Mouse (Mus musculus) embryonic fibroblast, embryonic 13.5 days (primary cell): ENCODE measurements around the gene Adam12. TPM values are rescaled to one million over a fixed set of nuclear protein-coding genes. Genes with fewer than 3 reads are reported as not detected.
A peak's percentile ranks its signal among the peaks of the same experiment; 100 is the strongest.

ENCODE experiments used
- H3K27ac ChIP-seq: 2 replicates; pipeline ENCODE4 v1.5.1; 2012; ENCODE audit warnings: low read length, control low read depth, inconsistent platforms; ENCODE audit not compliant: insufficient read depth
- H3K4me1 ChIP-seq: 2 replicates; pipeline ENCODE4 v1.6.1; 2011; ENCODE audit warnings: low read length; ENCODE audit not compliant: control insufficient read depth, insufficient read depth
- H3K4me3 ChIP-seq: 2 replicates; pipeline ENCODE4 v1.5.1; 2011; ENCODE audit warnings: mild to moderate bottlenecking, control low read depth, low read length; ENCODE audit not compliant: insufficient read depth
- CTCF ChIP-seq: IDR thresholded peaks from 2 replicates; pipeline ENCODE4 v1.5.1; 2011; ENCODE audit warnings: mild to moderate bottlenecking, control low read depth, low read length, moderate library complexity, borderline replicate concordance; ENCODE audit not compliant: insufficient read depth
- POLR2A ChIP-seq: IDR thresholded peaks from 2 replicates; pipeline ENCODE4 v1.6.1; 2011; ENCODE audit warnings: low read depth, mild to moderate bottlenecking, control low read depth, low read length, moderate library complexity
- polyA plus RNA-seq: library from polyadenylated mRNA; stranded (reverse); fragments of >200 nt; gene quantifications from 2 replicates; pipeline ENCODE4 v1.2.4, GENCODE M21; 2011; ENCODE audit warnings: low read depth; ENCODE audit not compliant: missing spikeins, insufficient read length

Adam12 gene
- polyA plus RNA-seq, 1 experiment, result 104 TPM

DNA sequence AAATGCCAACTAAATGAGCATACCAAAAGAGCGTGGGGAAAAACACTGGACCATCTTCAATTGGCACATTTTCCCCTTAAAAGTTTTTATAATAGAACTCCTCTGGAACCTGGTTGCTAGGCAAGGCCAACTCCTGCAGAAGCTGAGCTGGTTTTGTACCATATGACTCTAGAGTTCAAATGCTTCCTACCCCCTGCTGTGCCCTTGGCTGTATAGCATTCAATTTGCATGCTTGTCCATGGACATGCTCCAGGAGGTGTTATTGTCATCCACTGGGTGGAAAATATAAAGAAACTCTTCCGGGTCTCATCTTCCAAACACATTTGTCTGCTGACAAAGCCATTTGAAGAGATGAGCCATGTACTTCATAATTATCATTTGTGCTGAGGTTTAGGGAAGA lies 68.2 kb downstream of the Adam12 start:
- Histone ChIP-seq H3K4me3 (no peak overlapping the region), H3K4me1 (peaks cover 5% of the 10 kb centered on the region), H3K27ac (no peak overlapping the region)
- no peak for TF ChIP-seq CTCF
- no peak for TF ChIP-seq POLR2A

DNA sequence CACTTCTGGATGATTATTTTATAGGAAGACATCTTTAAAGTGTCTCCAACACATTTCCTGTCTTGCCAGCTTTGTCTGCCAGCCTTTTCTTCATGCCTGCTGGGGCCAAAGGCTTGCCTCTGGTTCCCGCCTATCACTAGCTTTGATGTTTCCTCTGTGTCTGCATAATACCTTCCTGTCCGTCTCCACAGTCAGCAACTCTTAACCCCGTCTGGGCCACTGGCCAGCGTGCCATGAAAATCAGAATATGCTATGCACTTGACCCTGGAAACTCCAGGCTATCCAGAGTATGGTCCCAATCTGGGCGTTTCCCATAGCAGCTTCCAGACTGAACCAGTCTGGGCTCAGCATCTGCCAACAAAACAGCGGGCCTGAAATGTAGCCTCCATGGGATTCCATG lies 69.1 kb downstream of the Adam12 start:
- Histone ChIP-seq H3K4me1 (peaks cover 1% of the 10 kb centered on the region), H3K4me3 (no peak overlapping the region), H3K27ac (no peak overlapping the region)
- TF ChIP-seq CTCF (no peak), POLR2A (no peak)

DNA sequence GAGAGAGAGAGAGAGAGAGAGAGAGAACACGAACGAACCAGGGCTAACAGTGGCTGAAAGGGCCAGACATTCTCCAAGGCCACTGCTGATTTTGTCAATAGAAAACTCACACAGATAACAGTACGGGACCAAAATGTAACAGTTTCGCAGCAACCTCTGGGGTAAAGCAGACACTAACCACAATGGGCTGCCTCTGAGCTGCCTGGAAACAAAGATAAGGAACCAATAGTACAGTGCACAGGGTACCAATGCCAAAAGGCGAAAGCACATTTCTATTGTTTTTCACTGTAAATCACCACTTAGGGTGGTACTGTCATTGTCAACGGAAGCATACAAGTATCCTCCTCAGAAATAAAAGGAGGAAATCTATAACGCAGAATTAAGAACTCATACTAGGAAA lies 72.3 kb downstream of the Adam12 start:
- Histone ChIP-seq H3K27ac (no peak overlapping the region), H3K4me3 (no peak overlapping the region), H3K4me1 (no peaks in the 10 kb centered on the region)
- TF ChIP-seq POLR2A, result no peak
- TF ChIP-seq CTCF, result no peak

DNA sequence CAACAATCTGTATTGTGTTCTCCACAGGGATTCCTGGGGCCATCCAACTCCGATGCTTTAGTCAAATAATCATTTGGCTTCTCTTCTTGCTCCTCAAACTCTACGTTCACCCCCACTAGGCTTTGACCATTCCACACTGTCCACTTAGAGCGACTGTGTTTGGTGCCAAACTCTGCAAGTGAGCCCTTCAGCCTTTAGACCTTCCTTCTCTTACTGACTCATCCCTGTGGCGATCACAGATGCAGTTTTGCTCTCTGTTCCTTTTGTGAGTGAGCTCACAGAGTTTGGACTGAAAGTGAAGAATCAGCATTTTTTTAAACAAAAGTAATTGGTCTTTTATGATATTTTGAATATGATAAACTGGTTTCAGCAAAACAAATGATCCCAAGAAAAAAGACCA lies 80.6 kb downstream of the Adam12 start:
- H3K27ac ChIP-seq, result peak overlapping the region; percentile 9
- H3K4me1 ChIP-seq, result peaks cover 13% of the 10 kb centered on the region
- TF ChIP-seq CTCF (no peak), POLR2A (no peak)
- H3K4me3 ChIP-seq, result no peak overlapping the region

DNA sequence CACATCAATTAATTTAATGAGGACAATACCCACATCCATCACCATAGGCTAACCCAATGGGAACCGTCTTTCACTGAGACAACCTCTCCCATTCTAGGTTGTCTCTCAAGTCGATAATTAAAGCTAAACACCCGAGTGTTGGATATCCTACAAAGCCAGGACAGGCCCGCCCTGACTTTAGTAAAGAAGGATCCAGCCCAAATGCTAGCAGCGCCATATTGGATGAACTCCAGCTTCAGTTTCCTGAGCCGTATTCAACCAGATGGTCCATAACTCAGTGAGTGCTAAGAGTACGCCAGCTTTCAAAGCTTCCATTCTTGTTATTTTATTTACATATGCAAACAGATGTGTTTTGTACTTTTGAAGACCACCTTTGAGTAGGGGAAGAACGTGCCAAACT lies 81.6 kb downstream of the Adam12 start:
- Histone ChIP-seq H3K4me1 (peaks cover 13% of the 10 kb centered on the region), H3K27ac (peak overlapping the region; percentile 85), H3K4me3 (no peak overlapping the region)
- TF ChIP-seq CTCF, result no peak
- no peak for TF ChIP-seq POLR2A

DNA sequence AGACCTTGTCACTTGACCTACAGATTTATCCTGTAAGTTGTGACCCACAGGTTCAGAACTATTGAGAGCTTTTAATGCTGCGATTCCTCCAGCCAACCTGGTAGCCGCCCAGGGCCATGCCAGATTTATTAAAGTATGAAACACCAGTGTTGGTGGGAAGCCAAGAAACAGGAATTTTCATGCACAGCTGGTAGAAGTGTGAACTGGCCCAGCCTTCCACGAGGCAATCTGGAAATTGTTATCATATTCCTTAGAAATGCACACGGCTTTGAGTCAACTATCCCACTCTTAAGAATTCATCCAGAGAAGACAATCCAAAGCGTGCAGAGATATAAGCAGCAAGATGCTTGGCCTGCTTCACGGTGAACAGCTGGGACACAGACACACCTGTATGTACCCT lies 82.6 kb downstream of the Adam12 start:
- H3K27ac ChIP-seq, result peak overlapping the region; percentile 85
- no peak overlapping the region for H3K4me3 ChIP-seq
- H3K4me1 ChIP-seq, result peaks cover 13% of the 10 kb centered on the region
- TF ChIP-seq CTCF (no peak), POLR2A (no peak)

DNA sequence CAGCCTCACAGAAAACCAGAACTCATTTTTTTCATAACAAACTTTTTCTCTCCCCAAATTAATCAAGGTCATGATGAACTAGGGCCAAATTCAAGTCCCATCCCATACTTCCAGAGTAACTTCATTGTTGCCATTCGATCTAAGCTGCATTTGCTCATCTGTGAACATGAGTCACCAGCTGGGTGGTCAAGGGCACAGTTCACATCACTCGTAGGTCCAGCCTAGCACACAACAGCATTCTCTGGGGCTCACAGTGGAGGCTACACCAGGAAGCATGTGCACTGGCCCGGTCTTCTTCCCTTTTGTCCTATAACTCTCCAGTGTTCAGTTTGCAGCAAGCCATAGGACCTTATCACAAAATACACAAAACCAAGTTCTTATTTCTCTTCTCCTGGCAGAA lies 84.4 kb downstream of the Adam12 start:
- Histone ChIP-seq H3K27ac (no peak overlapping the region), H3K4me3 (no peak overlapping the region), H3K4me1 (peaks cover 13% of the 10 kb centered on the region)
- TF ChIP-seq CTCF (no peak), POLR2A (no peak)

DNA sequence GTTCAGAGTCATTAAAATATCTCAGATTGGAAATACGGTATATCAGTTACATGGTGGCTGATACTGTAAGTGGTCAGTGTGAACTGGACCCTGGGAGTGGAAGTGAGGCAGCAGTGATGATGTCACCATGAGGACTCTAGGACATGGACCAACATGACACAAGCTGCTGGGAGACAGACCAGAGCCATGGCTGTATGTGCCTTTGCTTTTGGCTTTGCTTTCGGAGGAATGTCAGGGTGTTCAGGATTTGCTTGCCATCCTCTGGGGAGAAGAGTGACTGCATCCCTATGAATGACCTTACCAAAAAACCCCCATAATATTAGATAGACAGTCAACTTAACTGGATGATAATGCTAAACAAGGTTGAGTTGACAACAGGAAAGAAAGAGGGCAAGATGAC lies 85.1 kb downstream of the Adam12 start:
- Histone ChIP-seq H3K4me1 (peaks cover 13% of the 10 kb centered on the region), H3K4me3 (no peak overlapping the region), H3K27ac (no peak overlapping the region)
- TF ChIP-seq POLR2A, result no peak
- no peak for TF ChIP-seq CTCF

DNA sequence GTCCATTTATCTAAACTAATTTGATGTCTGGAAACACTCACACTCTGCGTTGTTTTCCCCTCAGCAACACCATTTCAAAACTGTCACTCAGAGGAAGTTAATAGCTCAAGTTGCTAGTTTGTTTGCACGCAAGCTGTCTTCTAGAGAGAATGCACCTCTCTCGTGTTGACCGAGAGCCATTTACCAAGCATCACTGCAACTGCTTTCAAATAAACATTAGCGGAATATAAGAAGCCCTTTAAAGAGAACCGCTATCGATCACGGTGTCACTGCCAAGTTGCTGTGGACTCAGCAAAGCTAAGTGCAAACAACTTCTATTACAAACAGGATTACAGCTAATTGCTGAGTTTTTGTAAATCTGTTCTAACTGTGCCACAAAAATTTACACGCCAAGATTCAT lies 87.8 kb downstream of the Adam12 start:
- H3K27ac ChIP-seq, result no peak overlapping the region
- TF ChIP-seq POLR2A, result no peak
- TF ChIP-seq CTCF, result no peak
- peaks cover 4% of the 10 kb centered on the region for H3K4me1 ChIP-seq
- H3K4me3 ChIP-seq, result no peak overlapping the region

DNA sequence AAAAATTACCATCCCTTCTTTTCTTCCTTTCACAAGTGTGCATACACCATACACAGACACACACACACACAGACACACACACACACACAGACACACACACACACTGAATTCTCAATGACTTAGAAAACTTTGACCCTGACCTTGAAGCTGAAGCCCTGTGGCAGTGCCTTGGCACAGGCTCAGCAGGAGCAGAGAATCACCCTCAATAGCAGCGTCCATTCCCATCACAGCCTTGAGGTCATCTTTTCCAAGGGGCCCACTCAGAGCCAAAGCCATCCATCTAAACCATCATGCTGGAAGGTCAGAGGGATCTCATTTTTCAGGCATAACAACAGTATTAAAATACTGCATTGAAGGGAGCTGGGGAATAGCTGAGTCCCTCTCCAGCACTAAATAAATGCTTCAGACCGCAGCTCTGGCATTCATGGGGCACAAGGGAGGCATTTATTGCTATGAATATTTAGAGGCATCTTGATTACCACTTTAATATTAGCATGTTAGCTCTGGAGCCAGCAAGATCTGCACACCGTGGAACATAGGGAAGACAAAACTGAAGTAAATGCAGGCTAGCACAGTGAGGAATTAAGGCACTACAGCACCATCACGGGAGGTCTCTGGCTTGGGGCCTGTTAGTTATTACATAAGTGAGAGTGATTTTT lies 92.5 kb downstream of the Adam12 start:
- Histone ChIP-seq H3K27ac (no peak overlapping the region), H3K4me1 (0 out of 2 replicates have a peak, but pooled peaks cover 4% of the 10 kb centered on the region), H3K4me3 (no peak overlapping the region)
- TF ChIP-seq POLR2A, result no peak
- no peak for TF ChIP-seq CTCF
